Mouse (Mus musculus): Measurements from ENCODE around the gene Gm9844. TPM values are rescaled to one million over a fixed set of nuclear protein-coding genes. Genes with fewer than 3 reads are reported as not detected.
"Not testable (repeated sequence)": the region's sequence is repeated elsewhere in the genome, so short reads cannot be mapped to it uniquely, and the experiment has no call there.

Gene Gm9844
- polyA plus RNA-seq, 1 experiment: 13.5 TPM

- Histone ChIP-seq H3K4me3 (ENCODE audit: insufficient read depth, low read length) (peak overlapping the region; percentile 96), H3K27ac (ENCODE audit: insufficient read depth, low read length) (peak overlapping the region; percentile 42), H3K4me1 (ENCODE audit: control insufficient read depth, insufficient read depth, low read length) (no peaks in the 10 kb centered on the region)
- no peak for TF ChIP-seq CTCF (IDR thresholded peaks at IDR 0.05; ENCODE audit: extremely low read depth, insufficient read depth, low read length)
- no peak for TF ChIP-seq POLR2A (IDR thresholded peaks at IDR 0.05; ENCODE audit: extremely low read depth, insufficient read depth, low read length)
These were observed 22.8 kb downstream of the Gm9844 start for GRCm38 (mm10) chr7:24884693-24885291.

GRCm38 (mm10) chr7:24885468-24886307 lies 23.7 kb downstream of the Gm9844 start:
- H3K4me3 ChIP-seq (ENCODE audit: insufficient read depth, low read length): peak overlapping the region; percentile 96; the same call in 1 of the 2 replicates
- H3K4me1 ChIP-seq (ENCODE audit: control insufficient read depth, insufficient read depth, low read length): no peaks in the 10 kb centered on the region
- no peak for TF ChIP-seq POLR2A (IDR thresholded peaks at IDR 0.05; ENCODE audit: extremely low read depth, insufficient read depth, low read length)
- TF ChIP-seq CTCF (IDR thresholded peaks at IDR 0.05; ENCODE audit: extremely low read depth, insufficient read depth, low read length): no peak
- H3K27ac ChIP-seq (ENCODE audit: insufficient read depth, low read length): no peak overlapping the region

DNA sequence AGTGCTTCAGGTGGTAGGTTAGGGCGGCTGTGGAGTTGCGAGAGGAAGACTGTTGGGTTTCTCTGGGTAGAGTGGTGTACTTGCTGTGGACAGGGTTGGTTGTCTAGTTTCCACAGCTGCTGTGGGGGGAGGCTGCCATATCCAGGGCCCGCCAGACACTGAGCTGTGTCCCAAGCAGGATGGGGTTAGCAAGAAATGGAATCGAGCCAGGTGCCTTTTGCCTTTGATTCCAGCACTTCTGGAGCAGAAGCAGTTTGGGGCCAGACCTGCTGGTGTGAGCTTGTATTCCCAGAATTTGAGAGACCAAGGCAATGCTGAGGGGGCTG lies 24.3 kb downstream of the Gm9844 start:
- no peak overlapping the region for H3K4me3 ChIP-seq (ENCODE audit: insufficient read depth, low read length)
- no peaks in the 10 kb centered on the region for H3K4me1 ChIP-seq (ENCODE audit: control insufficient read depth, insufficient read depth, low read length)
- TF ChIP-seq POLR2A (IDR thresholded peaks at IDR 0.05; ENCODE audit: extremely low read depth, insufficient read depth, low read length): no peak
- no peak for TF ChIP-seq CTCF (IDR thresholded peaks at IDR 0.05; ENCODE audit: extremely low read depth, insufficient read depth, low read length)
- H3K27ac ChIP-seq (ENCODE audit: insufficient read depth, low read length): no peak overlapping the region

- Histone ChIP-seq H3K4me1 (ENCODE audit: control insufficient read depth, insufficient read depth, low read length) (no peaks in the 10 kb centered on the region), H3K4me3 (ENCODE audit: insufficient read depth, low read length) (no peak overlapping the region), H3K27ac (ENCODE audit: insufficient read depth, low read length) (no peak overlapping the region)
- TF ChIP-seq CTCF (IDR thresholded peaks at IDR 0.05; ENCODE audit: extremely low read depth, insufficient read depth, low read length) (no peak), POLR2A (IDR thresholded peaks at IDR 0.05; ENCODE audit: extremely low read depth, insufficient read depth, low read length) (no peak)
These were observed 25.1 kb downstream of the Gm9844 start for GRCm38 (mm10) chr7:24887096-24887495.

DNA sequence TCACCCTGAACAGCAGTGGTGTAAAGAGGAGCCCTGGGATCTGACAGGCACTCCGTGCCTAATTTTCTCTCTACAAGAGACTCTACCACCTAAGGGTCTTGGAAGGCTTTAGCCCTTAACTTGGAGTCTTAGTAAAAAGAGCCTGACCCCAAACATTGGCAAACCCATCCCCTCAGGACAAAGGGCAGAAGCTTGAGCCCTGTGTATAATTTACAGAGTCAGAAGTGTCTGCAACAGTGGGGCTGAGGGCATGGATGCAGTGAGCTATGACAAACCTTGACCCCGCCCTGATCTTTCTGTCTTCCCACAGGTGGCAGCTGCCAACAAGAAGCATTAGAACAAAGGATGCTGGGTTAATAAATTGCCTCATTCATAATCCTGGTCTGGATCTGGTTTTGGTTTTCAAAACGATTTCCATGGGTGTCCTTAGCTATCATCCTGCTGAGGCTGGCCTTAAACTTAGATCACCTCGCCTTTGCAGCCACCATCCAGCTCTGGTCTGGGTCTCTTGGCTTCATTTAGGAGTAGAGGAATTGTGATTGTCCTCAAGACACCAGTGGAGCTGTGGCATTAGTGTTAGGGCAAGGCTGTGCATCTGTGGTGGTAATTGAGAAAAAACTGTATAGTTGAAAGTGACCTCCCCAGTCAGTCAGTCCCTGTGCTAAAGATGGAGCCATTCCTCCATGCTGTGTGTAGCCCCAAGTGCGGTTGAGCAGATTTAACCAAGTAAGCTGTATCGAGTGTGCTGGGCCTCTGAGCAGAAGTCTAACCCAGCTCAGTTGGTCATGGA lies 27.6 kb downstream of the Gm9844 start:
- no peaks in the 10 kb centered on the region for H3K4me1 ChIP-seq (ENCODE audit: control insufficient read depth, insufficient read depth, low read length)
- H3K27ac ChIP-seq (ENCODE audit: insufficient read depth, low read length): no peak overlapping the region
- TF ChIP-seq CTCF (IDR thresholded peaks at IDR 0.05; ENCODE audit: extremely low read depth, insufficient read depth, low read length) (no peak), POLR2A (IDR thresholded peaks at IDR 0.05; ENCODE audit: extremely low read depth, insufficient read depth, low read length) (no peak)
- H3K4me3 ChIP-seq (ENCODE audit: insufficient read depth, low read length): no peak overlapping the region

- Histone ChIP-seq H3K27ac (ENCODE audit: insufficient read depth, low read length) (no peak overlapping the region), H3K4me1 (ENCODE audit: control insufficient read depth, insufficient read depth, low read length) (no peaks in the 10 kb centered on the region), H3K4me3 (ENCODE audit: insufficient read depth, low read length) (no peak overlapping the region)
- TF ChIP-seq POLR2A (IDR thresholded peaks at IDR 0.05; ENCODE audit: extremely low read depth, insufficient read depth, low read length): peak; percentile 23; the same call in 1 of the 2 replicates
- peak; percentile 98 for TF ChIP-seq CTCF (IDR thresholded peaks at IDR 0.05; ENCODE audit: extremely low read depth, insufficient read depth, low read length)
These were observed 28.5 kb downstream of the Gm9844 start for GRCm38 (mm10) chr7:24890281-24891216.

DNA sequence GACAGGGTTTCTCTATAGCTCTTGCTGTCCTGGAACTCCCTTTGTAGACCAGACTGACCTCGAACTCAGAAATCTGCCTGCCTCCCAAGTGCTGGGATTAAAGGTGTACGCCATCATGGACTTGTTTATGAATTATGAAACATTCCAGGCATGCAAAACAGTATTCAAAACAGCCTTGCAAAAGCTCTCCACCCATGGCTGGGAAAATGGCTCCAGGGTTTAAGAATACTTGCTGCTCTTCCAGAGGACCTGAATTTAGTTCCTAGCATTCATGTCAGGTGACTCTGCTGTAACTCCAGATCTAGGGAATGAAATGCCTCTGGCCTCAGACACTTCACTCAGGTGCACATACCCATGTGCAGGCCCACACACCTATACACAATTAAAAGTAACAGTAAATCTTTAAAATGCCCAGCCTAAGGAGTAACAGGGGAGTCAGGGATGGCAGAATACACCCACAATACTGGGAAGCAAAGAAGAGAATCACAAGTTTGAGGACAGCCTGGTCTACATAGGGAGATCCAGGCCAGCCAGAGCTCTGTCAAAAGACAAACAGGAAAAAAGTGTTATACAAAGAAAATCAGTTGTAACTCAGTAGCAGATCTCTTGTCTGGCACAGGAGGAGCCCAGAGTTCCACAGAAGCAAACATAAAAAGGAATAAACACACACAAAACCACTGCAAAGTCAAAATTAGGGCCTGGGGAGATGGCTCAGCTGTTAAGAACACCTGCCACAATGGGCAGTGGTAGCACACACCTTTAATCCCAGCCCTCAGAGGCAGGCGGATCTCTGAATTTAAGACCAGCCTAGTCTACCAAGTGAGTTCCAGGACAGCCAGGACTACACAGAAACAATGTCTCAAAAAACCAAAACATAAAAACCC lies 29.5 kb downstream of the Gm9844 start:
- no peak overlapping the region for H3K27ac ChIP-seq (ENCODE audit: insufficient read depth, low read length)
- no peak for TF ChIP-seq CTCF (IDR thresholded peaks at IDR 0.05; ENCODE audit: extremely low read depth, insufficient read depth, low read length)
- no peak for TF ChIP-seq POLR2A (IDR thresholded peaks at IDR 0.05; ENCODE audit: extremely low read depth, insufficient read depth, low read length)

DNA sequence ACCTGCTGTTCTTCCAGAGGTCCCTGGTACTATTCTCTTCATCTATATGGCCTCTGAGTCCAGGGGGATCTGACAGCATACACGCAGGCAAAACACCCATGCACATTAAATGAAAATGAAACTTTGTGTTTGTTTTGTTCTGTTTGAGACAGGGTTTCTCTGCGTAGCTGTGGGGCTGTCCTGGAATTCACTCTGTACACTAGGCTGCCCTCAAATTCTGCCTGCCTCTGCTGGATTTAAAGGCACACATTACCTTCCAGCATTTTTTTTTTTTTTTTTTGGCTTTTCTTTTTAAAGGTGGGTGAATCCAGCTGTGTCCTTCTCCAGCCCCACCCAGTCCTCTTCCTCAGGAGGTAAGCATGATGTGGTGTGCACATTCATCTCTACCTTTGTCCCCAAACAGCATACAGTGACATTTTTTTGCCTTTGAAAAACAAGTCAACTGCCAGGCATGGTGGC lies 30.1 kb downstream of the Gm9844 start:
- Histone ChIP-seq H3K27ac (ENCODE audit: insufficient read depth, low read length) (no peak overlapping the region), H3K4me1 (ENCODE audit: control insufficient read depth, insufficient read depth, low read length) (no peaks in the 10 kb centered on the region), H3K4me3 (ENCODE audit: insufficient read depth, low read length) (no peak overlapping the region)
- TF ChIP-seq POLR2A (IDR thresholded peaks at IDR 0.05; ENCODE audit: extremely low read depth, insufficient read depth, low read length): no peak
- TF ChIP-seq CTCF (IDR thresholded peaks at IDR 0.05; ENCODE audit: extremely low read depth, insufficient read depth, low read length): no peak

More for the DNA sequence above, 29.5 kb downstream of the Gm9844 start:
- Histone ChIP-seq H3K4me1 (ENCODE audit: control insufficient read depth, insufficient read depth, low read length) (no peaks in the 10 kb centered on the region), H3K4me3 (ENCODE audit: insufficient read depth, low read length) (no peak overlapping the region)

DNA sequence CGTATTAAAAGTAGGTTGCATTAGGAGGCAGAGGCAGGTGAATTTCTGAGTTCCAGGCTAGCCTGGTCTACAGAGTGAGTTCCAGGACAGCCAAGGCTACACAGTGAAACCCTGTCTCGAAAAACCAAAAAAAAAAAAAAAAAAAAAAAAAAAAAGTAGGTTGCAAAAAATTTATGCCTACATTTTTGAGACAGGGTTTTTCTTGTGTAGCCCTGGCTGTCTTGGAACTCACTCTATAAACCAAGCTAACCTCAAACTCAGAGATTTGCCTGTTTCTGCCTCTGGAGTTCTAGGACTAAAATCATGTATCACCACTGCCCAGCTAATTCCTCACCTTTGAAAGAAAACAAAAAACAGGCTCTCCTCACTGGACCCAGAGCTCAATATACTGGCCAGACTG lies 33.7 kb downstream of the Gm9844 start:
- H3K4me1 ChIP-seq (ENCODE audit: control insufficient read depth, insufficient read depth, low read length); H3K27ac ChIP-seq (ENCODE audit: insufficient read depth, low read length); H3K4me3 ChIP-seq (ENCODE audit: insufficient read depth, low read length): not testable (repeated sequence)
